Mouse (Mus musculus): Measurements from ENCODE around the gene Zswim7.

DNA sequence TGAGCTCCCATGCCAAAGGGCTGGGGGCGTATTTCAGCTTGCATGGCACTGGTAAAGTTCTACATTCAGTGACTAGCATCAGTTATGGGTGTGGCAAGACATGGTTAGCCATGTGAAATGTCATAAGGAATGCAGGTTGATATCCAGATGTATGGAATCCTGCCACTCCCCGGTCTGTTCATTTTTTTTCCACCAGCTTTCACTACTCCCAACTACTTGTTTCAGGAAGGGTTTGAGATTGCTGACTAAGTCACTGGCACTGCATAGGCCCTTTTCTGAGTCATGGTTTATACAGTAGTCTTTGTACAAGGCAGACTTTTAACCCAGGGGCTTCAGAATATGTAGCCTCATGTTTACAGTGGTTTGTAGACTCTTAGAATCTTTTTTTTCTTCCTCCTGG lies 28.1 kb upstream of the Zswim7 start:
- TF ChIP-seq FLI1 (IDR thresholded peaks at IDR 0.05; ENCODE audit: low read length) (no peak), GATA1 (IDR thresholded peaks at IDR 0.05; ENCODE audit: borderline replicate concordance, low read length) (no peak)
